Mouse (Mus musculus): ENCODE data around the gene Fcna.

DNA sequence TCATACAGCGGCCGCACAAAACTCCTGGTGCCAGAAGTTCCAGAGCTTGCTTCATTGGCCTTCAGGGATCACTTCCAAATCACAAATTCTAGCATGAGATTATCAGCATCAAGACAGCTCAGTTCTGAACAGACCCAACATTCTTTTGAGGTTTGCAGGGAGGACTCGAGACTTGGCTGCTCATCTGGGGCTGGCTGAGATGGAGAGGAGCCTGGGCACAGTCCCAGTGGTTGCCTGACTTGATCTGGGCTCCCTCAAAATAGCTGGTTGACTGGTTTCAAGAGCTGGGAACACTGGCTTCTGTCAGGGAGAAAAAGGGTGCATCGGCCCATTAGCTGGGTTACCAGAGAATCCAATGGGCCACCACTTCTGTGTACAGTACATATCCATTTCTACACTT, 28.9 kb upstream of the Fcna start:
- TF ChIP-seq CTCF (IDR thresholded peaks at IDR 0.05; ENCODE audit: insufficient read depth, low read length) (no peak), POLR2A (IDR thresholded peaks at IDR 0.05; ENCODE audit: borderline replicate concordance, extremely low read depth, low read depth, low read length) (no peak)

All from lung, adult 2 months (tissue).